Mouse (Mus musculus) E14TG2a.4 (cell line): ENCODE results near the gene Dok1.

Experiments
- H3K27me3 ChIP-seq: 2 replicates; pipeline ENCODE4 v1.6.1; 2014; ENCODE audit warnings: low read length, control low read depth; ENCODE audit not compliant: insufficient read depth
- H3K36me3 ChIP-seq: 2 replicates; pipeline ENCODE4 v1.6.1; 2014; ENCODE audit warnings: low read length, control low read depth; ENCODE audit not compliant: insufficient read depth
- H3K4me1 ChIP-seq: replicated peaks from 2 replicates; pipeline ENCODE4 v1.6.1; 2014; ENCODE audit warnings: low read depth, low read length, control low read depth
- H3K4me3 ChIP-seq: replicated peaks from 2 replicates; pipeline ENCODE4 v1.5.1; 2014; ENCODE audit warnings: mild to moderate bottlenecking, low read length
- H3K9me3 ChIP-seq: 2 replicates; pipeline ENCODE4 v1.6.1; 2014; ENCODE audit warnings: low read length, control low read depth
- CTCF ChIP-seq: conservative IDR thresholded peaks from 2 replicates; pipeline ENCODE4 v1.5.1; 2014; ENCODE audit warnings: low read length
- NANOG ChIP-seq: IDR thresholded peaks from 2 replicates; pipeline ENCODE4 v1.6.1; 2014; ENCODE audit warnings: borderline replicate concordance, low read length, mixed read lengths
- POU5F1 ChIP-seq: IDR thresholded peaks from 2 replicates; pipeline ENCODE4 v1.6.1; 2014; ENCODE audit warnings: low read length, borderline replicate concordance

The Dok1 gene

GRCm38 (mm10) chr6:83069488-83070246 lies 36.4 kb upstream of the Dok1 start:
- Histone ChIP-seq H3K4me3 (peak overlapping the region; percentile 70), H3K4me1 (peaks cover 61% of the 10 kb centered on the region), H3K27me3 (peaks cover 96% of the 10 kb centered on the region), H3K36me3 (no peaks in the 10 kb centered on the region), H3K9me3 (no peaks in the 10 kb centered on the region)
- TF ChIP-seq NANOG (no peak), CTCF (no peak), POU5F1 (no peak)

- TF ChIP-seq NANOG: no peak
- no peak for TF ChIP-seq POU5F1
- no peak for TF ChIP-seq CTCF
- Histone ChIP-seq H3K36me3 (no peaks in the 10 kb centered on the region), H3K27me3 (peaks cover 96% of the 10 kb centered on the region), H3K4me3 (peak overlapping the region; percentile 70), H3K4me1 (peaks cover 68% of the 10 kb centered on the region), H3K9me3 (no peaks in the 10 kb centered on the region)
Observed at GRCm38 (mm10) chr6:83068706-83069487, 35.6 kb upstream of the Dok1 start.

GRCm38 (mm10) chr6:83068221-83068620 lies 35.0 kb upstream of the Dok1 start:
- H3K36me3 ChIP-seq: no peaks in the 10 kb centered on the region
- H3K4me1 ChIP-seq: peaks cover 68% of the 10 kb centered on the region
- H3K4me3 ChIP-seq: peak overlapping the region; percentile 70
- H3K9me3 ChIP-seq: no peaks in the 10 kb centered on the region
- TF ChIP-seq CTCF (no peak), NANOG (no peak), POU5F1 (no peak)
- peaks cover 97% of the 10 kb centered on the region for H3K27me3 ChIP-seq

- TF ChIP-seq NANOG (no peak), POU5F1 (no peak)
- H3K4me1 ChIP-seq: peaks cover 58% of the 10 kb centered on the region
- no peaks in the 10 kb centered on the region for H3K9me3 ChIP-seq
- H3K4me3 ChIP-seq: peak overlapping the region; percentile 3; the same call in 1 of the 2 replicates
- no peaks in the 10 kb centered on the region for H3K36me3 ChIP-seq
- peaks cover 98% of the 10 kb centered on the region for H3K27me3 ChIP-seq
Observed at GRCm38 (mm10) chr6:83066441-83066840, 33.2 kb upstream of the Dok1 start.

GRCm38 (mm10) chr6:83065995-83066394 lies 32.7 kb upstream of the Dok1 start:
- Histone ChIP-seq H3K4me3 (peak overlapping the region; percentile 3; the same call in 1 of the 2 replicates), H3K4me1 (peaks cover 53% of the 10 kb centered on the region), H3K9me3 (no peaks in the 10 kb centered on the region), H3K27me3 (peaks cover 94% of the 10 kb centered on the region), H3K36me3 (no peaks in the 10 kb centered on the region)
- TF ChIP-seq POU5F1 (no peak), CTCF (no peak), NANOG (no peak)

- Histone ChIP-seq H3K4me3 (peak overlapping the region; percentile 43), H3K27me3 (peaks cover 25% of the 10 kb centered on the region), H3K9me3 (no peaks in the 10 kb centered on the region), H3K36me3 (peaks cover 22% of the 10 kb centered on the region), H3K4me1 (peaks cover 38% of the 10 kb centered on the region)
- TF ChIP-seq NANOG (no peak), POU5F1 (no peak), CTCF (no peak)
Observed at GRCm38 (mm10) chr6:83058725-83059124, 25.5 kb upstream of the Dok1 start.

- peaks cover 47% of the 10 kb centered on the region for H3K4me1 ChIP-seq
- peak within 1 kb of the TSS; percentile 43 for H3K4me3 ChIP-seq
- H3K9me3 ChIP-seq: no peaks in the 10 kb centered on the region
- H3K27me3 ChIP-seq: peaks cover 16% of the 10 kb centered on the region
- TF ChIP-seq NANOG: no peak
- TF ChIP-seq CTCF: no peak
- no peak for TF ChIP-seq POU5F1
- H3K36me3 ChIP-seq: peaks cover 22% of the 10 kb centered on the region
Observed at GRCm38 (mm10) chr6:83057790-83058189, 24.5 kb upstream of the Dok1 start, which contains the start of gene Dqx1. Gene Dqx1, plus strand, starts transcription at chr6:83057844.

- H3K27me3 ChIP-seq: peaks cover 2% of the 10 kb centered on the region; the same call in 1 of the 2 replicates
- no peaks in the 10 kb centered on the region for H3K9me3 ChIP-seq
- TF ChIP-seq CTCF (no peak), NANOG (no peak), POU5F1 (no peak)
- H3K4me1 ChIP-seq: peaks cover 54% of the 10 kb centered on the region
- H3K4me3 ChIP-seq: peak within 1 kb of the TSS; percentile 99
- peaks cover 45% of the 10 kb centered on the region for H3K36me3 ChIP-seq
Observed at GRCm38 (mm10) chr6:83054871-83055431, 21.7 kb upstream of the Dok1 start, which contains the start of gene Htra2. Gene Htra2, minus strand, starts transcription at chr6:83055273.
